Mouse (Mus musculus) myocyte (in vitro differentiated cells): ENCODE results near the gene Pdcl3.

ENCODE experiments used
- CEBPB ChIP-seq: IDR thresholded peaks from 2 replicates; pipeline ENCODE4 v1.6.1; 2011; ENCODE audit warnings: mild to moderate bottlenecking, moderate library complexity; ENCODE audit not compliant: poor library complexity, insufficient read depth, severe bottlenecking
- MAX ChIP-seq: IDR thresholded peaks from one replicate; pipeline ENCODE4 v1.6.1; 2011; ENCODE audit warnings: low read depth, mild to moderate bottlenecking, control low read depth
- MYOG ChIP-seq, 3 experiments: IDR thresholded peaks; one replicate each; pipeline ENCODE4 v1.6.1; 2011; ENCODE audit warnings: control low read depth in 2 of 3, low read depth in 2 of 3, mild to moderate bottlenecking in 2 of 3; ENCODE audit not compliant: insufficient read length in 2 of 3, control insufficient read depth in 1 of 3, insufficient read depth in 1 of 3
- POLR2A ChIP-seq: IDR thresholded peaks from one replicate; pipeline ENCODE4 v1.6.1; 2011; ENCODE audit warnings: low read depth, mild to moderate bottlenecking, control low read depth, moderate library complexity; ENCODE audit not compliant: insufficient read length
- POLR2AphosphoS2 ChIP-seq: IDR thresholded peaks from one replicate; pipeline ENCODE4 v1.6.1; 2011; ENCODE audit warnings: low read depth, control low read depth; ENCODE audit not compliant: insufficient read length

- TF ChIP-seq MYOG (IDR thresholded peaks at IDR 0.05; ENCODE audit: control insufficient read depth in 1 of 3, insufficient read depth in 1 of 3, insufficient read length in 2 of 3, low read depth in 2 of 3) (peak in 1 of 3 experiments; percentile 38), MAX (no peak), POLR2A (no peak), POLR2AphosphoS2 (no peak), CEBPB (no peak)
Observed at GRCm38 (mm10) chr1:39006830-39007829, 21.7 kb downstream of the Pdcl3 start.
